Mouse (Mus musculus) small intestine, adult 2 months (tissue): Measurements from ENCODE around the gene Saa2. TPM values are rescaled to one million over a fixed set of nuclear protein-coding genes. Genes with fewer than 3 reads are reported as not detected.

Experiments
- H3K27ac ChIP-seq: fragments of 200-500 bp; 2 replicates; pipeline ENCODE4 v1.5.1; 2012; ENCODE audit warnings: low read depth, low read length, control low read depth, inconsistent platforms; ENCODE audit not compliant: insufficient read depth
- H3K27me3 ChIP-seq: fragments of 200-500 bp; 2 replicates; pipeline ENCODE4 v1.6.1; 2012; ENCODE audit warnings: mild to moderate bottlenecking, moderate library complexity, low read length, inconsistent platforms; ENCODE audit not compliant: control insufficient read depth, insufficient read depth
- H3K36me3 ChIP-seq: fragments of 200-500 bp; 2 replicates; pipeline ENCODE4 v1.6.1; 2012; ENCODE audit warnings: mild to moderate bottlenecking, low read length, control low read depth, inconsistent platforms; ENCODE audit not compliant: control insufficient read depth, insufficient read depth
- H3K4me1 ChIP-seq: fragments of 200-500 bp; 2 replicates; pipeline ENCODE4 v1.6.1; 2012; ENCODE audit warnings: low read length, inconsistent platforms, mixed read lengths; ENCODE audit not compliant: control insufficient read depth, insufficient read depth, insufficient read length
- H3K4me3 ChIP-seq: fragments of 200-500 bp; 2 replicates; pipeline ENCODE4 v1.5.1; 2012; ENCODE audit warnings: low read depth, mild to moderate bottlenecking, control low read depth, inconsistent platforms, low read length, moderate library complexity
- CTCF ChIP-seq: fragments of 200-500 bp; IDR thresholded peaks from 2 replicates; pipeline ENCODE4 v1.5.1; 2012; ENCODE audit warnings: low read depth, mild to moderate bottlenecking, control low read depth, inconsistent platforms, low read length, moderate library complexity, mixed read lengths; ENCODE audit not compliant: insufficient replicate concordance, insufficient read length; ENCODE audit errors: extremely low read depth
- POLR2A ChIP-seq: fragments of 200-500 bp; IDR thresholded peaks from 2 replicates; pipeline ENCODE4 v1.6.1; 2012; ENCODE audit warnings: low read depth, mild to moderate bottlenecking, control low read depth, inconsistent platforms, low read length, moderate library complexity
- whole genome bisulfite sequencing: fragments of 180-500 bp; shearing (Covaris S2); methylation state at CpG from one replicate; pipeline ENCODE4 v1.1.7; 2018; 5-methylcytosine and 5-hydroxymethylcytosine counted together
- polyA plus RNA-seq: library from polyadenylated mRNA; depleted of rRNA; stranded (reverse); fragments of >200 nt; gene quantifications from 2 replicates; pipeline ENCODE4 v1.2.3, GENCODE M21; 2012

Saa2 gene
- polyA plus RNA-seq, 1 experiment = not detected

- Histone ChIP-seq H3K4me1 (peaks cover 18% of the 10 kb centered on the region), H3K36me3 (no peaks in the 10 kb centered on the region), H3K27ac (no peak overlapping the region), H3K4me3 (no peak overlapping the region), H3K27me3 (no peaks in the 10 kb centered on the region)
- TF ChIP-seq CTCF (no peak), POLR2A (no peak)
- 40% methylated on average over 7 of the region's 7 CpGs for WGBS
Observed at GRCm38 (mm10) chr7:46719526-46719925, 32.1 kb upstream of the Saa2 start.

DNA sequence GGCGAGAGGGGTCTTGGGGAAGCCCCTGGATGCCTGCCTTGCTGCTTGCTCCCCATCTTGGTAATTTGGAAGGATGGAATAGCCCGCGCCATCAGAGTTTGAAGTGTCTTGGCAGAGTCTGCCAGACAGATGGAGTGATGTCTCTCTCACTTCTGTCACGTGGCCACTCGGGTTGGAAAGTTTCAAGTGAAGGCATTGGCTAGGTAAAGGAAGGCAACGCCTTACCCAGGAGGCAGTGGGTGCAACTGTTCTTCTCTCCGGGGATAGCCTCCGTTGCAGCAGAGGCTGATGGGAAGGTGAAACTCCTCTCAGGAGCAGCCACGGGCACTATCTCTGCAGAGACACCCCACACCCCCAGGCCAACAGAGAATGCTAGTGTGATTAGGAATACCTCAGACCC is 31.1 kb upstream of the Saa2 start:
- Histone ChIP-seq H3K27me3 (no peaks in the 10 kb centered on the region), H3K27ac (no peak overlapping the region), H3K4me1 (peaks cover 18% of the 10 kb centered on the region), H3K4me3 (no peak overlapping the region), H3K36me3 (no peaks in the 10 kb centered on the region)
- no peak for TF ChIP-seq POLR2A
- TF ChIP-seq CTCF = no peak
- WGBS = 84% methylated on average over 9 of the region's 9 CpGs

GRCm38 (mm10) chr7:46723354-46723753 is 28.2 kb upstream of the Saa2 start:
- peaks cover 18% of the 10 kb centered on the region for H3K4me1 ChIP-seq
- H3K36me3 ChIP-seq = no peaks in the 10 kb centered on the region
- no peaks in the 10 kb centered on the region for H3K27me3 ChIP-seq
- 77% methylated on average over 6 of the region's 6 CpGs for WGBS
- no peak overlapping the region for H3K4me3 ChIP-seq
- peak overlapping the region; percentile 97 for H3K27ac ChIP-seq
- TF ChIP-seq CTCF (no peak), POLR2A (no peak)

DNA sequence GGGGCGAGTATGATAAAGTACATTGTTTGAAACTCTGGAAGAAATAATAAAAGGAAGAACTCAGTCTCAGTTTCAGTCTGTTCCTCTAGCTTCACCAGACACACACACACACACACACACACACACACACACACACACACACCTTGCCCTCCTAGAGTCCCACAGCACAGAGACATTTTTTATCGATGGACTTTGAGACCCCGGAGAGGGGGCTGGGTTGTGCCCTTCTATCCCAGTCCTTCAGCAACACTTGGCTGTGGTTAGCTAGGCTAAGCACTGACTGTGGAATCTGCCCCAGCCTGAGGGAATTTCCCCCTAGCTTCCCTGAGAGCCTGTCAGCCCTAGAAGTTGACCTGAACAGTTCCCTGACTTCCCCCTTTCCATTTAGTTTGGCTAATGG is 27.7 kb upstream of the Saa2 start:
- WGBS = 27% methylated on average over 3 of the region's 3 CpGs
- H3K4me3 ChIP-seq = no peak overlapping the region
- TF ChIP-seq CTCF (no peak), POLR2A (no peak)
- H3K27ac ChIP-seq = peak overlapping the region; percentile 97
- no peaks in the 10 kb centered on the region for H3K27me3 ChIP-seq
- peaks cover 18% of the 10 kb centered on the region for H3K4me1 ChIP-seq
- H3K36me3 ChIP-seq = no peaks in the 10 kb centered on the region

DNA sequence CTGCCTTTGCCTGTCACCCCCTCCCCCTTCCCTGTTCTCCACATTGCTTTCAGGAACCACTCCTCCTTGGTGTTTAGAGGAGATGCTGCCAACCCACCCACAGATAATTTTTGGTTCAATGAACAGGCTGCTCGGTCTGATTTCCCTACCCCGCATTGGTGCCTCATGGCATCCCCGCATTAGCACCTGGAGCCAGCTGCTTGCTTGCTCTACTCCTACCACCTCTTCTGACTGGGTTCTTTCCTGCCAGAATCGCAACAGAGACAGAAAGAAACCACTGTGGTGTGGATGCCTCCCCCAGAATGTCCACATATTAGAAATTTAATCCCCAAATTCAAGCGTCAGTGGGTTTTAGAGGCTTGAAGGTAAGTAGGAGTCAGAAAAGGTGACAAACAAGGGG is 27.2 kb upstream of the Saa2 start:
- 64% methylated on average over 5 of the region's 5 CpGs for WGBS
- TF ChIP-seq POLR2A (no peak), CTCF (no peak)
- peak overlapping the region; percentile 97 for H3K27ac ChIP-seq
- H3K4me3 ChIP-seq = no peak overlapping the region
- no peaks in the 10 kb centered on the region for H3K27me3 ChIP-seq
- H3K4me1 ChIP-seq = peaks cover 14% of the 10 kb centered on the region
- no peaks in the 10 kb centered on the region for H3K36me3 ChIP-seq

- TF ChIP-seq CTCF = no peak
- no peak for TF ChIP-seq POLR2A
- Histone ChIP-seq H3K27ac (no peak overlapping the region), H3K36me3 (no peaks in the 10 kb centered on the region), H3K4me1 (peaks cover 12% of the 10 kb centered on the region; the same call in 1 of the 2 replicates), H3K4me3 (no peak overlapping the region), H3K27me3 (no peaks in the 10 kb centered on the region)
- 77% methylated on average over 1 of the region's 1 CpGs for WGBS
Observed at GRCm38 (mm10) chr7:46727584-46727983, 24.0 kb upstream of the Saa2 start.

DNA sequence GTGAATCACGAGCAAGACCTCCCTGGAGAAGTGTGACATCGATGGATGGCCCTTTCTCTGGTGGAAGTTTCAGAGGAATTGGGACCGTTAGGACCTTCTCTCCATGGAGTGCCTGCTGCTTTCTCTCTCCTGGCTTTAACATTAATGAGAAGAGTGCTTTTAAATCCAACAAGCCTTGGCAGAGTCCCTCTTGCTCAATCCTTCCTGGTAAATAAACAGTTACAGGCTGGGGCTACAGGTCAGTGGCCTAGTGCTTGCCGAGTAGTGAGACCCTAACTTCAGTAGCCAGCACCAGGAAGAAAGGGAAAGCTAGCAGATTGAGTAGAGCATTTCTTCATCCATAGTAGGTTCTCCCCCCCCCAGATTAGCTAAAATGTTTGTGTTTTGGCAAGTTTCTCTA is 19.1 kb upstream of the Saa2 start, which contains the start of gene Saa4:
TSS of gene Saa4 (minus strand) at position 146 of the 400 bp plus-strand sequence.
- TF ChIP-seq CTCF (no peak), POLR2A (no peak)
- peaks cover 12% of the 10 kb centered on the region; the same call in 1 of the 2 replicates for H3K4me1 ChIP-seq
- H3K4me3 ChIP-seq = no peak within 1 kb of the TSS
- H3K27ac ChIP-seq = no peak within 1 kb of the TSS
- no peaks in the 10 kb centered on the region for H3K27me3 ChIP-seq
- no peaks in the 10 kb centered on the region for H3K36me3 ChIP-seq
- 91% methylated on average over 4 of the region's 4 CpGs for WGBS

DNA sequence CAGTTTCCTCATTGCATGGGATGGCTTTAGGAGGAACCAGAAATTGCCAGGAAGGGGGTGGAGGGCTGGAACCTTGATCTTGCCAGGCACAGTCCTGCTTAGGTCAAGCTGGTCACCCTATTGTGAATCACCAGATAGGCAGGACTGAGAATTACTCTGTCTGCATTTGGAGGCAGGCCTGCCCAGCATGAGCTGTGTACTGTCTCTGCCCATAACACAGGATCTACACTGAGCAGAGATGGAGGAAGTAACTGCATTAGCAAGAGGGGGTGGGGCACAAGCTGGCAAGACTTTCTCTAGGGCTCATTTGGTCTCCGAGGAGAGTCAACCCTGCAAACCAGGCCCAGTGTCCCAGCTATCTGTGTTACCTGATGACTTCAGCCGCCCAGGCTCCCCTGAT is 16.6 kb upstream of the Saa2 start:
- peak overlapping the region; percentile 64 for H3K27ac ChIP-seq
- TF ChIP-seq CTCF (no peak), POLR2A (no peak)
- H3K4me3 ChIP-seq = no peak overlapping the region
- H3K4me1 ChIP-seq = peaks cover 25% of the 10 kb centered on the region; the same call in 1 of the 2 replicates
- WGBS = 47% methylated on average over 2 of the region's 2 CpGs
- no peaks in the 10 kb centered on the region for H3K27me3 ChIP-seq
- H3K36me3 ChIP-seq = no peaks in the 10 kb centered on the region
